ENCODE assay signal across 23 mouse cellular contexts in genomic region chr1:154820422-154820821, GRCm38 (mm10).
DNase-seq lines count a peak whose midpoint lies in the region; TF ChIP-seq lines count a peak whose summit lies in the region.
"Had no signal": no experiment of that assay in that cellular context is flagged by ENCODE, and none has a peak within 500 bp of the region (broad histone marks: within the 10 kb centered on the region; RNA-seq: fewer than 3 reads in every experiment).

No protein-coding gene starts in this region.

- TF ChIP-seq POLR2A in thymus, adult 2 months (IDR thresholded peaks at IDR 0.05; ENCODE audit: control insufficient read depth, extremely low read depth, insufficient read depth, low read length, poor library complexity) = no peak

- WGBS in thymus, adult 2 months = 97% methylated on average over 7 of the region's 7 CpGs

- H3K4me1 ChIP-seq in thymus, adult 2 months (replicated peaks; ENCODE audit: control insufficient read depth, insufficient read depth, low read length) = peaks cover 25% of the 10 kb centered on the region
- H3K4me1 ChIP-seq: embryonic facial prominence, embryonic 13.5 days; embryonic facial prominence, embryonic 15.5 days had no signal

- TF ChIP-seq CTCF in layer of hippocampus, adult 2 months (conservative IDR thresholded peaks at IDR 0.05) = no peak
- TF ChIP-seq CTCF in thymus, adult 2 months (IDR thresholded peaks at IDR 0.05; ENCODE audit: borderline replicate concordance, control insufficient read depth, extremely low read depth, insufficient read depth, low read length, poor library complexity) = no peak

- no peak overlapping the region for H3K4me3 ChIP-seq in layer of hippocampus, adult 2 months
- H3K4me3 ChIP-seq in thymus, adult 2 months (ENCODE audit: control insufficient read depth, insufficient read depth, low read length) = no peak overlapping the region
- H3K4me3 ChIP-seq: embryonic facial prominence, embryonic 13.5 days; embryonic facial prominence, embryonic 15.5 days; erythroblast, embryonic 14.5 days; forebrain, embryonic 10.5 days; forebrain, embryonic 12.5 days; forebrain, embryonic 15.5 days had no signal

- no peaks in the 10 kb centered on the region for H3K36me3 ChIP-seq in thymus, adult 2 months (ENCODE audit: control insufficient read depth, insufficient read depth, low read length)
- H3K36me3 ChIP-seq in splenic B cell, adult 2 months (ENCODE audit: control insufficient read depth, insufficient read depth, low read length, poor library complexity, severe bottlenecking) = no peaks in the 10 kb centered on the region
- H3K36me3 ChIP-seq: embryonic facial prominence, embryonic 13.5 days; embryonic facial prominence, embryonic 15.5 days; forebrain, embryonic 10.5 days; forebrain, embryonic 12.5 days; forebrain, embryonic 15.5 days had no signal

- no peak for DNase-seq in layer of hippocampus, adult 2 months (ENCODE audit: low spot score in 2 of 2)
- DNase-seq in layer of hippocampus, adult 9-10 months (ENCODE audit: low spot score) = no peak
- DNase-seq in thymus, adult 2 months = no peak
- no peak for DNase-seq in thymus, postnatal 0 days (ENCODE audit: low spot score)
- DNase-seq in splenic B cell, adult 2 months (ENCODE audit: low read depth, low spot score) = peak; percentile 28
- no peak for DNase-seq in adrenal gland, postnatal 10 days
- DNase-seq: adrenal gland, adult 2 months; adrenal gland, postnatal 14 days; B cell, adult 2 months; cerebellum, adult 11 months; cerebellum, adult 18-20 months; cerebellum, adult 8-10 months; cerebellum, adult 9-11 months; cerebellum, postnatal 14 days; cerebellum, postnatal 36 days; embryo, embryonic 11 days; forebrain, postnatal 0 days had no signal

- no peaks in the 10 kb centered on the region for H3K27me3 ChIP-seq in thymus, adult 2 months (ENCODE audit: control insufficient read depth, insufficient read depth, low read length)
- H3K27me3 ChIP-seq in splenic B cell, adult 2 months (ENCODE audit: control insufficient read depth, insufficient read depth, low read length, poor library complexity, severe bottlenecking) = no peaks in the 10 kb centered on the region
- H3K27me3 ChIP-seq: embryonic facial prominence, embryonic 15.5 days; forebrain, embryonic 12.5 days; forebrain, embryonic 15.5 days had no signal

- H3K27ac ChIP-seq in layer of hippocampus, adult 2 months = peak overlapping the region; percentile 86
- peak overlapping the region; percentile 73; the same call in 1 of the 2 replicates for H3K27ac ChIP-seq in thymus, adult 2 months (ENCODE audit: control insufficient read depth, insufficient read depth, low read length)
- H3K27ac ChIP-seq: embryonic facial prominence, embryonic 13.5 days; embryonic facial prominence, embryonic 15.5 days; forebrain, embryonic 10.5 days; forebrain, embryonic 12.5 days; forebrain, embryonic 15.5 days had no signal
